Mouse (Mus musculus) erythroblast, embryonic 14.5 days (primary cell): ENCODE data around the gene Mrpl22.

Experiments
- GATA1 ChIP-seq: IDR thresholded peaks from 2 replicates; pipeline ENCODE4 v1.6.1; 2012; ENCODE audit warnings: low read length, inconsistent platforms, mixed read lengths
- TAL1 ChIP-seq: IDR thresholded peaks from 3 replicates; pipeline ENCODE4 v1.6.1; 2012; ENCODE audit warnings: low read length, inconsistent platforms, mixed read lengths

- TF ChIP-seq GATA1 = no peak
- TF ChIP-seq TAL1 = no peak
These were observed 27.2 kb downstream of the Mrpl22 start for GRCm38 (mm10) chr11:58198663-58199062.
